Mouse (Mus musculus) left cerebral cortex, postnatal 36 days (tissue): ENCODE results near the gene Tnrc18. TPM values are rescaled to one million over a fixed set of nuclear protein-coding genes. Genes with fewer than 3 reads are reported as not detected.

Experiments
- DNase-seq, 2 experiments: peaks; one replicate each; pipeline ENCODE4 v3.0.0; 2021 to 2022; ENCODE audit warnings: low spot score in 2 of 2, mixed read lengths in 1 of 2
- intact Hi-C: fragments of 180-260 bp; cut with DNase I; formaldehyde crosslinking; loops from one replicate; pipeline ENCODE4 v1.15.1; 2025
- total RNA-seq, 2 experiments: library from RNA; stranded (reverse); gene quantifications; 2 replicates each; pipeline ENCODE4 v1.2.3; 2021

The Tnrc18 gene
- total RNA-seq, 2 experiments from 2014 or later: 117 to 147 TPM

DNA sequence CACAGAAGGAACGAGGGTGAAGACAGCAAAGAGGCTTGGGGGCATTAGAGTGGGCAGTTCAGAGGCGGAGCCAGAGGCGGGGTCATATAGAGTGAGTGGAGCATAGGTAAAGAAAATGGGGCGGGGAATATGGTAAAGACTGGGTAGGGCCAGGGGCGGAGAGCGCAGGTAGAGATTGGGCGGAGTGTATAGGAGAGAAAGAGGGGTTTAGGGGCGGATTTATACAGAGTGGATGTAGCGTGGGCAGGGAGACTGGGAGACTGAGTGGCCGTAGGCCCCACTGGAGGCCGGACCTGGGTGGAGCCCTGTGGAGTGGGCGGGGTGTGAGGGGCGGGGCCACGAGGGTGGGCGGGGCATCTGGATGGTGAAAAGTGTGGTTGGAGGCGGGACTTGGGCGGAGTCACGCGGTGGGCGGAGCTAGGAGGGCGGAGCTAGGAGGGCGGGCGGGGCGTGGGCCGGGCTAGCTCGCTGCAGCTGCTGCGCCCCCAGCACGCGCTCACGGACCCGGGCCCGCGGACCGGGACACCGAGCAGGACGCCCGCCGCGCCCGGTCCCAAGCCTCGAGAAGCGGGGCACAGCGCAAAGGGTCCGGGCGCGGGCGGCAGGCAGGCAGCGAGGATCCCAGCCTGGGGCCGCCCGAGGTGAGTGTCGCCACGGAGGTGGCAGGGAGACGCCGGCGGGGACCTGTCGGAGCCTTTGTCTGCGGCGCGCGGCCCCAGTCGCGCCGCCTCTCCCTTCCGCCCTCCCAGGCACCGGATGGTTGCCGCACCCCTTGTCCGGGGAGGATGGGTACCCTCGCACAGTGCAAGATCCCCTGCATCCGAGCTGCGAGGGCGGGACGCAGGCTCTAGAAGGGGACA lies 115.6 kb downstream of the Tnrc18 start:
- DNase-seq: peak in 1 of 2 experiments; percentile 45
- intact Hi-C loops: loop anchor here (1.0 to 10.0 kb wide), 2 partner anchors 11 to 207 kb away; no protein-coding TSS in a partner anchor

- no peak for DNase-seq
- intact Hi-C loops: loop anchor here (1.0 to 10.0 kb wide), 2 partner anchors 12 to 206 kb away; no protein-coding TSS in a partner anchor
Observed at GRCm38 (mm10) chr5:142700842-142701589, 116.4 kb downstream of the Tnrc18 start.

GRCm38 (mm10) chr5:142697742-142698141 lies 119.7 kb downstream of the Tnrc18 start:
- intact Hi-C loops: no loop called here
- DNase-seq: no peak

GRCm38 (mm10) chr5:142696865-142697264 lies 120.6 kb downstream of the Tnrc18 start:
- peak; percentile 72 to 85 for DNase-seq
- intact Hi-C loops: no loop called here

- no peak for DNase-seq
- intact Hi-C loops: no loop called here
Observed at GRCm38 (mm10) chr5:142696258-142696657, 121.2 kb downstream of the Tnrc18 start.

- intact Hi-C loops: no loop called here
- no peak for DNase-seq
Observed at GRCm38 (mm10) chr5:142694627-142695340, 122.7 kb downstream of the Tnrc18 start.

DNA sequence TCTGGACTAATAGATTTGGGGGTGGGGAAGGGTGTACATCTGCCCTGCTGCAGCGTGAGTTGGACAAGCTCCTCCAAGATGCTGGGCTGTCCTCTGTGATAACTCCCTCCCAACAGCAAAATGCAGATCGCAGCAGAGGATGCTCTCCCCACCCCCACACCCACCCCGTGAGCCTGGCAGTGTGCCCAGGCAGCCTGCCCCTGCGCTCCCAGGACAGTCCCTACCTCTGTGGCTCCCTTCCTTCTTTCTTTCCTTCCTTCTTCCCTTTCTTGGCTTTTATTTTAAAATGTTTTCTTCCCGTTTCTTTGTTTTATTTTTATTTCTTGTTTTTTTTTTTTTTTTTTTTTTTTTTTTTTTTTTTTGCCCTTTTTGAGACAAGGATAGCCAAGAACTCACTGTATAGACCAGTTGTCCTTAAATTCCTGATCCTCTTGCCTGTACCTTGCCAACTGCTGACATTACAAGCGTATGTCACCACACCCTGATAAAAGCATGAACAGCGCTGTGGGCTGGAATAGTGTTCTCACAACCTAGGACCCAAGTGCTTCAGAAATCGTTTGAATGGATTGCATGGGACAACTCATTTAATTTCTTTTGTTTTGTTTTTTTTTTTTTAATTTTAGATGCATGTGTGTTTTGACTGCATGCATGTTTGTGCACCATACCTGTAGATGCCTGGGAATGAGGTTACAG lies 123.6 kb downstream of the Tnrc18 start:
- intact Hi-C loops: no loop called here
- no peak for DNase-seq

DNA sequence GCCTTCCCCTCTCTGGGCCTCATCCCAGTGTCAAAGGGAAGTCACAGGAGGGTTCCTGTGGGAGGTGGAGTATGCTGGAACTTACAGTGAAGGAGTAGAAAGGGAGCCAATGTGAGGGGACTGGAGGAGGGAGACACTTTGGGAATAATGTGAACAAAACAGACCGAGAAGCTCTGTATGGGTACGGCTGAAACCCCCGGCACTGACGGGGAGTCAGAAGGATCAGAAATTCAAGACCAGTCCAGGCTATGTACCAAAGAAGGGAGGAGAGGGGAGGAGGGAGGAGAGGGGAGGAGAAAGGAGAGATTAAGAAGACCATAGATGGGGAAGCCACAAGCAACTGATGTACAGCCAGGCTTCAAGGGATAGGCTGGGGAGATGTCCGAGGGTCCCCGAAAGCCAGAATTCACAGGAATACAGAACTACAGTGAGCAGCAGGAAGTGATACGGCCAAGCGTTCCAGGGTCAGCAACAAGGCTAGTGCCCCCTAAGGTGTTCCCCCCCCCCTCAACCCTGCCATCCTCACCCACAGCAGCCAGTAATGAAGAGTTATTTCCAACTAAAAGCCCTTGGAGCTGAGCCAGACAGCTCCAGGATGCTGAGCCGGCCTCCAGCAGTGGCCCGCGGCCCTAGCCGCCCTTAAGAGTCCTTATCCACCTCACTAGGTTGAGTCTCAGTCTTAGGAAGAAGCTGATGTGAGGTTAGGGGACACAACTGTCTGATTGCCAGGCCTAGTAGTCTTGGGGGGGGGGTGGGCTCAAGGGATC lies 124.3 kb downstream of the Tnrc18 start:
- intact Hi-C loops: no loop called here
- no peak for DNase-seq

DNA sequence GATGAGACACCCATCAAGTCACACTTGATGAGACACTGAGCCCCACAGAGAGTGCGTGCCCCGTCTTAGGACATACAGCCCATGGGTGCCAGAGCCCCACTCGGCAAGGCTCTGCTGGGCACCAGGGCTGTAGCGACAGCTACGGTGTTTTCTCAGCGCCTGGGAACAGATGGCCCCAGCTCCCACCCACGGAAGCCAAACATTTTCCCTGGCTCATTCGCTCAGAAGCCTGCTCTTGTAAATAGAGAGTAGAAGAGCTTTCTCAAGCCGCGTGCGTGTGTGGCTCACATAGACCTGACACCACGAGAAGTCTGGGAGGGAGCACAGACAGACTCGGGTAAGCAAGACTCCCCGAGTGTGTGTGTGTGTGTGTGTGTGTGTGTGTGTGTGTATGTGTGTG lies 125.2 kb downstream of the Tnrc18 start, which contains the start of gene Slc29a4:
Gene Slc29a4 (plus strand): TSS at position 265 of the 400 bp plus-strand sequence.
- intact Hi-C loops: no loop called here
- peak; percentile 73 to 78 for DNase-seq

DNA sequence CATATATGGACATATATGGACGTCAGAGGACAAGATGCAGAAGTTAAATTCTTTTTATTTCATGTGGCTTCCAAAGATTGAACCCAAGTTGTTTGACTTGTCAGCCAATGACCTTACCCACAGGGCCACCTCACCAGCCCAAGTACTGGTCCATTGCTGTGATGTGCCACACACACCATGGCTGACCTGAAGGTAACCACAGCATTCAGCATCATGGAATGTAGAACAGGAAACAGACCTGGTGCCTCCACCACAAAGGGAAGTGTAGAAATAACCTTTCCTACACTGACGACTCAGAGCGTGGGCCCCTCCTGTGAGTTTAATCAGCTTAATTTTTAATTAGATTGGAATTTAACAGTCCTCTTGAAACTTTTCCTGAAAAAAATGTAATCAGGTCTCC lies 127.1 kb downstream of the Tnrc18 start:
- DNase-seq: no peak
- intact Hi-C loops: no loop called here

- DNase-seq: no peak
- intact Hi-C loops: no loop called here
Observed at GRCm38 (mm10) chr5:142688866-142689265, 128.6 kb downstream of the Tnrc18 start.

DNA sequence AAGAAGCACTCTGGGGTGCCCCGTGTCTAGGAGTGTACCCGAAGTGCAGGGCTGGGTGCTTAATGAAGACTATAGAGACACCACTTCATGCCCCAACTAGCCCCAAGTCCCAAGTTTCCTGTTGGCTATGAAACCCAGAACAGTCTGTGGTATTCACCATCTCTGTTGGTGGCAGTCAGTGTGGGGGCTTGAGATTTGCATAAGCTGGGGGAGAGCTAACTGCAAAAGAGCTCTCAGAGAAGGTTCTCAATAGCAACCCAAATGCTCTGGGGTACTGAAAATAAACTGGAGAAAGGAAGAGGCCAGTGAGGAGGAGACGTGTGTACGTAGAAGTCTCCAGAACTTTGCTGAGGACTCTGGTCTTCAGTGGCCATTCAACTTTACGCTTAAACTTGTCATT lies 134.9 kb downstream of the Tnrc18 start:
- DNase-seq: peak in 1 of 2 experiments; percentile 31
- intact Hi-C loops: no loop called here

- DNase-seq: no peak
- intact Hi-C loops: no loop called here
Observed at GRCm38 (mm10) chr5:142681911-142682310, 135.6 kb downstream of the Tnrc18 start.

- no peak for DNase-seq
- intact Hi-C loops: no loop called here
Observed at GRCm38 (mm10) chr5:142679065-142679464, 138.4 kb downstream of the Tnrc18 start.

DNA sequence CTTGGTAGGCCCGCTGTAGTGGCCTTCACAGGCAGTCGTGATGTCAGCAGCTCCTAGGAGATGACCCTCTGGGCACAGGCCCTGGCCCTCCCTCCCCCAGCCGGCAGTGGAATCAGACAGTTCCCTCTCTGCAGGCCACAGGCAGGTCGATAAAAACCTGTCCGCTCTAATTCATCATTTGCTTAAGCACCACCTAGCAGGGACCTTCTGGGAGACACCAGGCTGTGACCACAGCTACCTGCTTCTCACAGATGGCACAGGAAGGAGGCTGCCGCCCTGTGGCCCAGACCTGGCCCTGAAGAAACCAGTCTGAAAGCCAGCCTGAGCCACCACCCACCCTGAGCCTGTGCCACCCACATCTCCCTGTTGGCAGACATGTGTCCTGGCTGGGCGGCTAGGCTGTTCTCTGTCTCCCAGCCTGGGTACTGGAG lies 139.3 kb downstream of the Tnrc18 start:
- intact Hi-C loops: no loop called here
- no peak for DNase-seq
